Mouse (Mus musculus) right cerebral cortex, postnatal 10 days (tissue): ENCODE data around the gene Cenpt.

Experiments used
- DNase-seq, 2 experiments: peaks; one replicate each; pipeline ENCODE4 v3.0.0; 2021; ENCODE audit warnings: low spot score in 2 of 2

Gene Cenpt

GRCm38 (mm10) chr8:105853178-105853577 lies at the start of gene Cenpt:
Gene Cenpt, minus strand, starts transcription at chr8:105853278.
- DNase-seq, result no peak

GRCm38 (mm10) chr8:105900941-105901616 lies 48.0 kb upstream of the Cenpt start:
- DNase-seq, result no peak

- DNase-seq, result peak; percentile 94 to 95
Measured at GRCm38 (mm10) chr8:105900180-105900940, 47.3 kb upstream of the Cenpt start, which contains the start of gene Pskh1. Gene Pskh1, plus strand, starts transcription at chr8:105900441.

- DNase-seq, result no peak
Measured at GRCm38 (mm10) chr8:105897801-105898480, 44.9 kb upstream of the Cenpt start.

- peak; percentile 88 to 89 for DNase-seq
Measured at GRCm38 (mm10) chr8:105893339-105893738, 40.3 kb upstream of the Cenpt start, which contains the start of gene Nrn1l. Gene Nrn1l, plus strand, starts transcription at chr8:105893567.

GRCm38 (mm10) chr8:105892432-105892831 lies 39.4 kb upstream of the Cenpt start:
- peak; percentile 46 to 54 for DNase-seq

GRCm38 (mm10) chr8:105890870-105891269 lies 37.8 kb upstream of the Cenpt start:
- DNase-seq, result peak; percentile 73 to 79

GRCm38 (mm10) chr8:105889756-105890465 lies 36.8 kb upstream of the Cenpt start:
- DNase-seq, result peak in 1 of 2 experiments; percentile 38

- DNase-seq, result peak; percentile 88 to 92
Measured at GRCm38 (mm10) chr8:105880754-105881520, 27.9 kb upstream of the Cenpt start, which contains the start of gene Edc4. Gene Edc4, plus strand, starts transcription at chr8:105880881.

GRCm38 (mm10) chr8:105874301-105874700 lies 21.2 kb upstream of the Cenpt start:
- no peak for DNase-seq

- DNase-seq, result no peak
Measured at GRCm38 (mm10) chr8:105866364-105867029, 13.4 kb upstream of the Cenpt start.

- no peak for DNase-seq
Measured at GRCm38 (mm10) chr8:105861951-105862350, 8.9 kb upstream of the Cenpt start.

GRCm38 (mm10) chr8:105860143-105860981 lies 7.3 kb upstream of the Cenpt start, which contains the start of gene Nutf2:
Gene Nutf2, plus strand, starts transcription at chr8:105860580.
- DNase-seq, result peak; percentile 97 to 98

GRCm38 (mm10) chr8:105859314-105859713 lies 6.2 kb upstream of the Cenpt start:
- no peak for DNase-seq

- no peak for DNase-seq
Measured at GRCm38 (mm10) chr8:105858495-105858894, 5.4 kb upstream of the Cenpt start.

- no peak for DNase-seq
Measured at GRCm38 (mm10) chr8:105856168-105856835, 3.2 kb upstream of the Cenpt start.

- peak; percentile 72 to 78 for DNase-seq
Measured at GRCm38 (mm10) chr8:105855248-105856167, 2.4 kb upstream of the Cenpt start.
